Mouse (Mus musculus): ENCODE measurements at regions not wholly inside any gene's neighbourhood (a gene's known extent, or its start where the extent isn't known, plus 50 kb on each side); places are given as distances from the start of the nearest gene placed in this dataset.

- TF ChIP-seq GATA1 (IDR thresholded peaks at IDR 0.05; ENCODE audit: low read depth, low read length) (no peak), GABPA (IDR thresholded peaks at IDR 0.05; ENCODE audit: low read depth, low read length) (no peak), NRF1 (IDR thresholded peaks at IDR 0.05; ENCODE audit: insufficient read depth, low read depth, low read length, poor library complexity, severe bottlenecking) (no peak), CTCF (IDR thresholded peaks at IDR 0.05 in 2 of 3, conservative IDR thresholded peaks at IDR 0.05 in 1 of 3; ENCODE audit: control insufficient read depth in 1 of 3, insufficient read depth in 1 of 3, low read depth in 2 of 3, low read length in 3 of 3, poor library complexity in 1 of 3, severe bottlenecking in 1 of 3) (no peak), MXI1 (IDR thresholded peaks at IDR 0.05; ENCODE audit: low read depth, low read length) (no peak), UBTF (IDR thresholded peaks at IDR 0.05; ENCODE audit: borderline replicate concordance, insufficient read depth, low read depth, low read length) (no peak), HCFC1 (IDR thresholded peaks at IDR 0.05; ENCODE audit: low read depth, low read length) (no peak), ZKSCAN1 (IDR thresholded peaks at IDR 0.05; ENCODE audit: low read depth, low read length) (no peak)
Observed at GRCm38 (mm10) chr1:31645116-31645515, 422.5 kb downstream of the Pih1d3 start.

Data from MEL (cell line).